Mouse (Mus musculus) left cerebral cortex, postnatal 25 days (tissue): Measurements from ENCODE around the gene Cd9. TPM values are rescaled to one million over a fixed set of nuclear protein-coding genes. Genes with fewer than 3 reads are reported as not detected.

Experiments
- DNase-seq, 2 experiments: peaks; one replicate each; pipeline ENCODE4 v3.0.0; 2022; ENCODE audit warnings: low spot score in 2 of 2, mixed read lengths in 1 of 2
- intact Hi-C: fragments of 180-260 bp; cut with DNase I; formaldehyde crosslinking; loops from one replicate; pipeline ENCODE4 v1.15.1; 2025
- total RNA-seq, 2 experiments: library from RNA; stranded (reverse); gene quantifications; 2 replicates each; pipeline ENCODE4 v1.2.3; 2021

Gene Cd9
- total RNA-seq = 10 to 100 TPM; 48.6 to 56.9 TPM

GRCm38 (mm10) chr6:125494092-125494871, at the start of gene Cd9:
Gene Cd9, minus strand, starts transcription at chr6:125494791.
- intact Hi-C loops = no loop called here
- peak; percentile 25 to 30 for DNase-seq

GRCm38 (mm10) chr6:125541296-125541695, 46.7 kb upstream of the Cd9 start:
- intact Hi-C loops = no loop called here
- DNase-seq = no peak

DNA sequence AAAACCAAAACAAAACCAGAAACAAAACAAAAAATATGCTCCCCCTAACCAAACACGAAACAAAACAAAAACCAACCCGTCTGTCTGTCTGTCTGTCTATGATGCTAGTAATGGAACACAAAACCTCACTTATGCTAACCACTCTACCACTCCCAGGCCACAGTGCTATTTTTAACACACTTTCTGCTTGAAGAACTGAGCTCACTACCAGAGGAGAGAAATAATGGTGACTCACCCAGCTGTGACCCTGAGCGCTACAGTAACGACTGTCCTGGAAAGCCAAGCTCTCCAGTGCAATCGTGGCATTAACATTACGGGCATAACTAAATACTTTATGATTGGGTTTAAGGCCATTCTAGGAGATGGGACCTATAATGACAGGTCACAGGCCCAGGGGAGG, 46.2 kb upstream of the Cd9 start:
- no peak for DNase-seq
- intact Hi-C loops = no loop called here

DNA sequence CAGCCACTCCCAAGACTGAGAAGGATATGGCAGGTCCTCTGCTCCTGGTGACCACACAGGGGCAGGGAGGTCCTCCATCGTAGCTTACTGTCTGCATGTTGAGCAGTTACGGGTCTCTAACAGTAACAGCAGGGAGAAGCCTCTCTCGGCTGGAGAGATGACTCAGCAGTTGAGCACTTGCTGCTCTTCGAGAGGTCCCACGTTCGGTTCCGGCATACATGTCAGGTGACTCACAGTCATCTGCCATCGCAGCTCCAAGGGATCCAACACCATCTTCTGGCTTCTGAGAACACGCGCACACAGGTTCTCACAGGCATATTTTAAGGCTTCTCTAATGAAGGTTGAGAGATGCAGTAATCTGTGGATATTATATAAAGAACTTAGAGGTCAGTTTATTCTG, 45.6 kb upstream of the Cd9 start:
- intact Hi-C loops = no loop called here

GRCm38 (mm10) chr6:125539423-125539822, 44.8 kb upstream of the Cd9 start:
- no peak for DNase-seq
- intact Hi-C loops = no loop called here

More for the DNA sequence above, 45.6 kb upstream of the Cd9 start:
- no peak for DNase-seq

DNA sequence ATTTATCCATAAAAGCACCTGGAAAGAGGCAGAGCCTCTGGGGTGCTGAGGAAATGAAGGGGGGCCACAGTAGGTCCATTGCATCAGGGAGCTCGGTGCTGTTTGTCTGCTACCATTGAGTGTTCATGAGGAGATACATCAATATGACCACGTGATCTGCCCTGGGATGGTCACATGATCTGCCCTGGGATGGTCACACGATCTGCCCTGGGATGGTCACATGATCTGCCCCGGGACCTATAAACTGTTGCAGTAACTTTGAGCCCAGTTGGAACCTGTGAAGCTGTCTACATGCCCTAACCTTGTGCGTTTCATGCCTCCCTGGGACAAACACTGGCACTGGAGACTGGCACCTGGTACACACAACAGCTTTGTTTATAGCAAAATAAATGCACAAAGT, 43.9 kb upstream of the Cd9 start:
- no peak for DNase-seq
- intact Hi-C loops = no loop called here

- intact Hi-C loops = no loop called here
Observed at GRCm38 (mm10) chr6:125534990-125535389, 40.4 kb upstream of the Cd9 start.

GRCm38 (mm10) chr6:125533104-125533650, 38.6 kb upstream of the Cd9 start:
- DNase-seq = no peak
- intact Hi-C loops = no loop called here

More at GRCm38 (mm10) chr6:125534990-125535389, 40.4 kb upstream of the Cd9 start:
- no peak for DNase-seq

DNA sequence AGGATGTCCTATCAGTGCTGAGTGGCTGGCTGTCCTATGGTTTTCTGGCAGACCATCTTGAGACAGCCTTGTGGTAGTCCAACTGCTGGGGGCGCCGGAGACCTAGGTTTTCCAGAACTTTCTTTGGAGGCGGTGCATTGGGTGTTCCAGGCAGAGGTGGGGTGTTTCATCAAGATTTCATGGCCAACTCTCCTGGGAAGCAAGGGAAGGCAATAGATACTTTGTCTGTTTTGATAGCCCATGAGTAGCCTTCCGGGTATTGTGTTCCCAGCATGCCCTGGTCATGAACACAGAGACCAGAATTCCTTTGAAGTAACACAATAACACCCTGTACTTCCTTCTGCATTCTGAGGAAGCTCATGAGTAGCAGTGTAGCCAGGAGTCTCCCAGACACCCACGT, 34.9 kb upstream of the Cd9 start:
- no peak for DNase-seq
- intact Hi-C loops = loop anchor here (2.0 kb wide), 1 partner anchor 73 kb away; no protein-coding TSS in a partner anchor

DNA sequence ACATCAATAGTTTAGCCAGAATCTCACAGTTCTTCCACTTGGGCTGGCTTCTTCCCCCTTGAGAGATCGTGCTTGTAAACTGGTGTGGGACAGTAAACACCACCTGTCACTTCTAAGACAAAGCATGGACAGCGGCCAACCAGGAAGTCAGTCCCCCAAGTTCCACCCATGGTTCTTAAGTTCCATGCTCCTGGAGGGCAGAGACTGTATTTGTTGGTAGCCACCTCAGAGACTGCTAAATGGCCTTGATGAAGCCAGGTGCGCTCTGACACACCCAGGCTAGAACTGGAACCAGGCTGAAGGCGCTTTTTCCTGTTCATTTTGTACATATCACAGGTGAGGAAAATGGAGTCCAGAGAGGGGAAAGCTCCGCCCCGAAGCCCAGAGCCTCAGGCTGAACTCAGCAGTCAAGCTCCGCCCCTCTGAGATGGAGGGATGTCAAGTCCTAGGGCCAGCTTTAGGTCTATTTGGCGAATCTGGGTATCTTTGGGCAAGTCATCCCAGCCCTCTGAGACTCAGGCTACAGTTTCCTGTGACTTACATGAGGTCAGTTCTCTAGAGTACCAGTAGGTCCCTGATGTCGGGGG, 34.1 kb upstream of the Cd9 start:
- intact Hi-C loops = loop anchor here (2.0 kb wide), 1 partner anchor 74 kb away; no protein-coding TSS in a partner anchor
- no peak for DNase-seq

- DNase-seq = no peak
- intact Hi-C loops = no loop called here
Observed at GRCm38 (mm10) chr6:125526066-125526465, 31.5 kb upstream of the Cd9 start.

DNA sequence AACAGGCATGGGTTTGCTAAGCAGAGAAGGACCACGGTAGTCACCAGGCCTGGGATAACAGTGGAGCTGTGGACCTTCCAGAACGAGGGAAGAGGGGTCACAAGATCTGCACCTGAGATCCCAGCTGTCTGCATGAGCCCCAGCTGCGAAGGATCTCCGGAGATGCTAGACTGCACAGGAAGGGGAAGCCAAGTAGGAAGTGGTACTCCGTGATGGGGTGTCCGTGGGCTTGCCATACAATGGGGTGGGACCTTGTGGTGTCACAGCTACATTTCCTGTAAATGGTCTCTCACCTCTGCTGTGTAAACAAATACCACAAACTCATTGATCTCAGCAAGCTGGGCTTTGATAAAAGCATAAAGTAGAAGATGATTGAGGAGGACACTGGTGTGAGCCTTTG, 29.4 kb upstream of the Cd9 start:
- DNase-seq = no peak
- intact Hi-C loops = no loop called here

GRCm38 (mm10) chr6:125521558-125522193, 27.1 kb upstream of the Cd9 start:
- intact Hi-C loops = no loop called here
- no peak for DNase-seq

- peak in 1 of 2 experiments; percentile 11 for DNase-seq
- intact Hi-C loops = no loop called here
Observed at GRCm38 (mm10) chr6:125515503-125516315, 21.1 kb upstream of the Cd9 start.

DNA sequence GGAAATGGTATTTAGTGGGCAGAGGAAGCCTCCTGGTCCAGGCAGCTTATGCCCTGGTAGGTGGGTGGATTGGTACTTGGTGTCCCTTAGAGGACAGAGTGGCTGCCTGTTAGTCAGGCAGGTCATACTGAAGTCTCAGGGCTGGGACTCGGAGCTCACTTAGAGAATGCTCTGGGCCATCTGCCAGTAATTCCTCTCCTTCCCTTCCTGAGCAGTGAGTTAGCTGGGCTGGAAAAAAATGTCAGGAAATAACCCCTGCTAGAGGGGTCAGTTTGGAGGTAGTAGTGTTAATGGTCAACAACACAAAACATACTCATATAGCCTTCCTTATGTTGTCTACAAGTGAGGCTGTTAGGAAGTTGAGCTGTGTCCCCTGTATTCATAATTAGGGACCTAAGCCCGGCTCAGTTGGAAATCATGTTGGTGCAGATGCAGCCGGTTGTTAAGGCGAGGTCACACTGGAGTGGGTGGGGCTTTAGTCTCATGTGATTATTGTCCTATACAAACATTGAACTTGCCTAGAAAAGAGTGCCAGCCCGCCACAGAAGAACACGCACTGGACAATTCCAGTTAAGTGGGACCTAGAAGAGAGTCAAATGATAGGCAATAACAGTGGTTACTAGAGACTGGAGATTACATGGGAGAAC, 18.5 kb upstream of the Cd9 start:
- intact Hi-C loops = loop anchor here (5.0 kb wide), 1 partner anchor 89 kb away; no protein-coding TSS in a partner anchor

DNA sequence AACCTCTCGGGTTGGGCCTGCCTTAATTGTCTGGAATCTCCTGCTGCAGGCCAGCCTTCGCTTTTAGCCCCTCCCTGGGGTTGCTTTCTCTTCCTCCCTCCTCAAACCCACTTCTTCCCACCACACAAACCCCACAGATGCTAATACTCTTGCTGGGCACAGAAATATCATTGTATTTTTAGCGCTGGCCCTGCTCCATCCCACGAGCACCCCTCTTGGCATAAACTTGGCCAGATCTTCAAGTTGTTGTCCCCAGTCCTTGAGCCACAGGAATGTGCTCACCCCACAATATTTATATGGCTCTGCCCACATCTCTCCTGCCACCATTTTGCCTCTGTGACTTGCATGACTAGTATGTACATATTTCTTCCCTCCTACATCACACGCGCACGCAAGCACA, 16.6 kb upstream of the Cd9 start:
- intact Hi-C loops = loop anchor here (5.0 kb wide), 1 partner anchor 91 kb away; no protein-coding TSS in a partner anchor
- DNase-seq = no peak

More for the DNA sequence above, 18.5 kb upstream of the Cd9 start:
- no peak for DNase-seq

DNA sequence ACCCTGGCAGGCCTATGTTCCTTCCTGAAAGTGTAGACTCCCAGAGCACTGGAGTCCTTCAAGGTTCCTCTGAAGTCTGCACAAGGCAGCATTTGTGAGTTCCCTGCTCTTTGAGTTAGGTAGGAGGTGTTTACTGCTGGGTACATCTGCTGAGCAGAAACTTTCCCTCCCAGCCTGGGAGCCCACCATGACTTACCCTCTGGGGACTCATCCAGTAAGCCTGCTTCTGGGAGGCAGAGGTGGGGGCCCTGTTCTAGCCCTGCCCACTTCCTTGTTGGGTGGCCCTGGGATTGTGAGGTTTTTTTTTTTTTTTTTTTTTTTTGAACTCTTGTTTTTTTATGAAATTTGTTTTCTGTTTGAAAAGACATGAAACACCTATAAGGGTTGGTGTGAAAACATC, 16.1 kb upstream of the Cd9 start:
- intact Hi-C loops = loop anchor here (5.0 kb wide), 1 partner anchor 92 kb away; no protein-coding TSS in a partner anchor
- DNase-seq = no peak

DNA sequence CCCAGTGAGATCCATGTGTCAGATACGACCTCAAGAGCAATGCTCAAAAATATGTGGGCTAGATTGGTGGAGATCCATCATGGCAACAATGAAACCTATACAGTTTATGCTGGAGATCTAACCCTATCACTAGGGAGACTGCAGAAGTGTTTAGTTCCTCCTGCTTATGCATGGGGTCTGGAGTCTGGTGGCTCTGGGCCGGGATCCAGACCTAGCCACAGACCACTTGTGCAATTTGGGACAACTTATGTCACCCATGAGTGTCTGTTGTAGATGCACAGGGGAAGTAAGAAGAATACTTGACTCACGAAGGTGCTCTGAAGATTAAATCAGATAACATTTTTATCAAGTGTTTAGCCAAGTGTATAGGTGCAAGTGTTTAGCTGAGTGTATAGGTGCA, 15.2 kb upstream of the Cd9 start:
- intact Hi-C loops = loop anchor here (5.0 kb wide), 1 partner anchor 93 kb away; no protein-coding TSS in a partner anchor
- DNase-seq = peak in 1 of 2 experiments; percentile 20

- no peak for DNase-seq
- intact Hi-C loops = no loop called here
Observed at GRCm38 (mm10) chr6:125506427-125506826, 11.8 kb upstream of the Cd9 start.
